Mouse (Mus musculus): ENCODE measurements around the gene Ano6.
"Not testable (repeated sequence)": the region's sequence is repeated elsewhere in the genome, so short reads cannot be mapped to it uniquely, and the experiment has no call there.

Gene Ano6

GRCm38 (mm10) chr15:95798266-95798665 is 7.6 kb downstream of the Ano6 start:
- DNase-seq = no peak

GRCm38 (mm10) chr15:95799632-95800031 is 9.0 kb downstream of the Ano6 start:
- DNase-seq = peak; percentile 92

- no peak for DNase-seq
Observed at GRCm38 (mm10) chr15:95800051-95800450, 9.4 kb downstream of the Ano6 start.

- no peak for DNase-seq
Observed at GRCm38 (mm10) chr15:95801261-95801979, 10.8 kb downstream of the Ano6 start.

GRCm38 (mm10) chr15:95802140-95802539 is 11.5 kb downstream of the Ano6 start:
- no peak for DNase-seq

- DNase-seq = peak; percentile 95
Observed at GRCm38 (mm10) chr15:95802762-95803161, 12.1 kb downstream of the Ano6 start.

GRCm38 (mm10) chr15:95803484-95803883 is 12.8 kb downstream of the Ano6 start:
- no peak for DNase-seq

- peak; percentile 99 for DNase-seq
Observed at GRCm38 (mm10) chr15:95804255-95804654, 13.6 kb downstream of the Ano6 start.

GRCm38 (mm10) chr15:95805022-95805471 is 14.4 kb downstream of the Ano6 start:
- peak; percentile 97 for DNase-seq

- peak; percentile 94 for DNase-seq
Observed at GRCm38 (mm10) chr15:95807908-95808307, 17.3 kb downstream of the Ano6 start.

- peak; percentile 90 for DNase-seq
Observed at GRCm38 (mm10) chr15:95810357-95810761, 19.7 kb downstream of the Ano6 start.

GRCm38 (mm10) chr15:95812821-95813571 is 22.4 kb downstream of the Ano6 start:
- no peak for DNase-seq

- no peak for DNase-seq
Observed at GRCm38 (mm10) chr15:95817501-95817900, 26.9 kb downstream of the Ano6 start.

- peak; percentile 83 for DNase-seq
Observed at GRCm38 (mm10) chr15:95819249-95820035, 28.8 kb downstream of the Ano6 start.

GRCm38 (mm10) chr15:95820142-95820541 is 29.5 kb downstream of the Ano6 start:
- peak; percentile 86 for DNase-seq

- no peak for DNase-seq
Observed at GRCm38 (mm10) chr15:95820678-95821077, 30.0 kb downstream of the Ano6 start.

GRCm38 (mm10) chr15:95822099-95822498 is 31.5 kb downstream of the Ano6 start:
- peak; percentile 93 for DNase-seq

- no peak for DNase-seq
Observed at GRCm38 (mm10) chr15:95823383-95824306, 33.0 kb downstream of the Ano6 start.

GRCm38 (mm10) chr15:95826516-95826915 is 35.9 kb downstream of the Ano6 start:
- no peak for DNase-seq

- DNase-seq = no peak
Observed at GRCm38 (mm10) chr15:95827465-95827971, 36.9 kb downstream of the Ano6 start.

- not testable (repeated sequence) for DNase-seq
Observed at GRCm38 (mm10) chr15:95828018-95828646, 37.5 kb downstream of the Ano6 start.
